Mouse (Mus musculus): ENCODE measurements at regions not wholly inside any gene's neighbourhood (a gene's known extent, or its start where the extent isn't known, plus 50 kb on each side); places are given as distances from the start of the nearest gene placed in this dataset.

DNA sequence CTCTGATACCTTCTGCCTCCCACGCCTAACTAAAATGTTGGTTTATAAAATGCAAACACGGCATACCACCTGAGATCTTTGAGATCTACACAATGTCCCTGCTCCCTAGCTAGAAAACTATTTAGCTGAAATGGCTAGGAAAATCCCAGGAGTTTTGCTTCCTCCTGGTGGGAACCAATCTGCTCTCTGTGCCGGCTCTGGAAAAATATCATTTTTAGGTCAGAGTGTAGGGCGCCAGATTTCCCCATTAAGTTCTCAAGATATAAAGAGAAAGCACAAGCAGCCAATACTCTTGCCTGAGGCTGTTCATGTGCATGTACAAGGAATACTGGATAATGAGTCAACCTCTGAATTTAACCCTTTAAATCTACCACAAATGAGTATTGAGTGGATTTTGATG is 301.0 kb downstream of the 9330182O14Rik start:
- peak in 1 of 2 experiments; percentile 30 for DNase-seq

DNA sequence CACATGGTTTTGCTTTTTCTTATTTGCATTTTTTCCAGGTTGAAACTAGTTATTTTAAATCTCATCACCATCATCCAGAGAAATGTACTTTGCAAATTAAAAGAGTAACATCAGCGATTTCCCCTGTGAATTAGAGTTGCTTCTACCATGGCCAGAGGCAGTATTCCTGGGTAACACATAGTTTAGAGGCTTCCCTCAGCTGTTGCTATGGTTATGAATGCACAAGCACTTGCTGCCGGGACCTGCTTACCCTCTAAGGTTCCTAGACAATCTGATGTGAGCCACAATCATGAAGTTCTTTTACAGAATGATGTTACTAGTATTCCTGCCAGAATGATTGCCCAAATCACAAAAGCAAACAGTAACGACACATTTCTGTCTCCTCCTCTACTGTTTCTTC is 302.5 kb downstream of the 9330182O14Rik start:
- no peak for DNase-seq

DNA sequence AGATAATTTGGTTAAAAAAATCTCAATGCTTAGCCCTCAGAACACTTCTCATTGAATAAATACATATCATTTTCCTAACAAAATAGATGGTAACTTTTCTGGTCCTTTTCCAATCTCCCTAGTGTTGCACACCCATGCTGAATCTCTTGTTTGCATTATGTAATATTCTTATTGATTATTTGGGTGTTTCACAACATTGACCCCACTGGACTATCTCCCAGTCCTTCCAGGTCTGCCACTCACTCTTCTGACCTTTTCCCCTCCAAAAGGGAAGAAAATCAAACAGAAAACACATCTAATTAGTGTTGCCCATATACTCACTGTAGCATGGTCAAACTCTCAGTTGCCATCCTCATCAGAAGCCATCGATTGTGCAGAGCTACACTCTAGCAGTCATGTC is 305.7 kb downstream of the 9330182O14Rik start:
- no peak for DNase-seq

DNA sequence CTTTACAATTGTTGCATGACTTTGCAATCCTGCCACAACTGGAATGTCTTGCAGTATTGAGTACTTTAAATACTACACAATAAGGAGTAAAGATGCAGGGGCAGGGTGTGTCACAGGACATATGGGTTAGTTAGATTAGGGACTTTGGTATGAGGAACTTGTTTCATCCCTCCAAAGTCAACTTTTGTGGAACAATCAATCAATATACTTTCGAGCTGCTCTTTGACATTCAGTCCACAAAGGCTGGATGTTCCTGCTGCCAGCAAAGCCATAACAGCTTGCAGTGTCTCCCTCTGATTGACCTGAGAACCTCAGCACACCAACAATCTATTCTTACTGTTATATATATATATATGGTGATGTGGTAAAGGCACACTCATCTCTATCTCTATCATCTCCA is 314.5 kb downstream of the 9330182O14Rik start:
- DNase-seq, result no peak

DNA sequence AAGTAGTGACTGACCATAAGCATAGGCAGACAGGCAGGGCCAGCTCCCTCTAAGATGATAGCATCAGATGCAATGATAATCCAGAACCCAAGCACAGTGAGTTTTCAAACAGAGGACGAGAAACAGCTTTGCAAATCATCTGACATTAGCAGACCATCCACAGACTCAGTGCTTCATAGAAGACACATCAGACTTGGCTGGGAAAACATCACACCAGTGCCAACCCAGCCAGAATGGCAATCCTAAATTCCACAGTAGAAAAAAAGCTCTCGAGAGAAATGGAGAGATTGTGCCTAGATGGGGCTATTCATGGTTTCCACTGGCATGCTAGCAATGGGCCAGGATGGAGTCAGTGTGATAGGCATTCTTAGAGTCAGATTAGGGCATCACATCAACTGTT is 319.1 kb downstream of the 9330182O14Rik start:
- DNase-seq, result no peak

DNA sequence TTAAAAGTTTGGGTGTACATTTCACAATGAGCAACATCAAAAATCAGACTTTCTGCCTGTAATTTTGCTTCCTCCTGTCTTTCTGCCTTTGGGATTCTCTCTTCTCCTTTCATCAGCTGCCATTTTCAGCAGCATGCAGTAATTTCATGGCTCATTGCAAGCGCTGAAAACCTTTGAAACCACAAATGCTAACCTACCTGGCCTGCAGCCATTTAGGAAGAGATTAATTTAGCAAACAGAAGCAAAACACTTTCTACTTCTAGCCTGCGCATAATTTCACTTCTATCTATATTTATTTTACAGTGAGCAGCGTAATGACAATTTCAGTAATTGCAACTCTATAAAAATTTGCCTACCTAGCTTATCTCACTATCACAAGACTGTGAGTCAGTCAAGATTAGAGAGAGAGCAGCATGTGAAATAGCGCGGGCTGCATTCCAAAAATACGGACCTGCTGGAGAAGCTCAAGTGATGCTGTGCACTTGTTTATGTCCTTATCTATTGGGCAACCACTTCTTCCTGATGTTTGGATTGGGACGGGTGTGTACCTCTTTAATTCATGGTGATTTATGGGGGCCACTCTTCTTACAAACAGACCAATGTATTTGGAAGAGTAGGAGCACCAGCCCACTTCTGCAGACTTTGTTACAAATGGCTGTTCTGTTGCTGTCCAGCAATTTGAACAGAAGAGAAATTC is 341.6 kb downstream of the 9330182O14Rik start:
- DNase-seq, result peak; percentile 66 to 72

DNA sequence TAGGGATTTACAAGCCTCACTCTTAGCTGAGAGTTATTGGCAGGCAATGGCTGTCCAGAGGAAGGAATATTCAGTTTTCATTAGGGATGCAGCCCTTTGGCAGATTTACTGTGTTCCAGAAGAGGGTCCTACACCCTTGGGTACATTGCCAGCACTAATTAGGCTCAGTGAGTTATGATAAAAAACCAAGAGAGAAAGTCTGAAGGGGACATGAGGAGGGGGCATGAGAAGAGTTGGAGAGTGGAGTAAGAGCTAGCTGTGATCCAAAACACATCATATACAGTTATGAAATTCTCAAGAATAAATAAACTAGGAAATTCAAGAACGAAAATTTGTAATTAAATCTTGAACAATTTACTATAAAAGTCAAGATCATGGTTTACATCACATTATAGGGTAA is 346.2 kb downstream of the 9330182O14Rik start:
- no peak for DNase-seq

DNA sequence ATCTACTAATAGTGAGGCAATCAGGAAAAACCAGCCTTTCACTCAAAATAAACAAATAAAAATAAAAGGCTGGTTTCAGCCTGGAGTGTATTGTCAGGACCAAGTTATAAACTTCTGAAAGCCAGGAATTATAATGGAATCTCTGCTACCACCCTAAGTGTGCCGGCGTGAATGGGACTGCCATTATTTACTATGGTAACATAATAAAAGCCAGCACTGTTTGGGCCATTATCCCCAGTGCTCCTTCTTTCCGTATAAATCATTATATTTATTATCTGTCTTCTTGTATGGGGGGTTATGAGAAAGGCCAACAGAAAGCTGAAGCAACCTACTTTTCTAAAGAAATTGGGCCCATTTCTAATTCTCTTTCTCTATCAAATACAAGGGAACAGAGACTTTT is 347.1 kb downstream of the 9330182O14Rik start:
- DNase-seq, result no peak

DNA sequence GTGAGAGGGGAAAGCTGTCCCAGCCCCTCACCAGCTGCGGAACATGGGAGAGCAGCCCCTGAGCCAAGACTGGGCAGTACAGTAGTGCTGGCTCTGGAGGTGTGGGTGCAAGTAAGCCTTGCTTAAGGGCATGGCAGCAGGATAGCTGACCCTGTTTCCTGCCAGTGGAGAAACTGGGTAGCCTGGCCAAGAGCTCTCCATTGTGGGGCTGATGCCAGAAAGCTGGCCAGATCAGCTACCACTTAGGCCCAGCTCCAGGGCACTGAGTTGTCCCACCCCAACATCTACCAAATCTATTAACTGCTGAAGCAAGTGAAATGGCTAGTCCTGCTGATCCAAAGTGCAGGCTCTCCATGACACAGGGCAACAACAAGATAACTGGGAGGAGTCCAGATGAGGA is 351.8 kb downstream of the 9330182O14Rik start:
- DNase-seq, result no peak

DNA sequence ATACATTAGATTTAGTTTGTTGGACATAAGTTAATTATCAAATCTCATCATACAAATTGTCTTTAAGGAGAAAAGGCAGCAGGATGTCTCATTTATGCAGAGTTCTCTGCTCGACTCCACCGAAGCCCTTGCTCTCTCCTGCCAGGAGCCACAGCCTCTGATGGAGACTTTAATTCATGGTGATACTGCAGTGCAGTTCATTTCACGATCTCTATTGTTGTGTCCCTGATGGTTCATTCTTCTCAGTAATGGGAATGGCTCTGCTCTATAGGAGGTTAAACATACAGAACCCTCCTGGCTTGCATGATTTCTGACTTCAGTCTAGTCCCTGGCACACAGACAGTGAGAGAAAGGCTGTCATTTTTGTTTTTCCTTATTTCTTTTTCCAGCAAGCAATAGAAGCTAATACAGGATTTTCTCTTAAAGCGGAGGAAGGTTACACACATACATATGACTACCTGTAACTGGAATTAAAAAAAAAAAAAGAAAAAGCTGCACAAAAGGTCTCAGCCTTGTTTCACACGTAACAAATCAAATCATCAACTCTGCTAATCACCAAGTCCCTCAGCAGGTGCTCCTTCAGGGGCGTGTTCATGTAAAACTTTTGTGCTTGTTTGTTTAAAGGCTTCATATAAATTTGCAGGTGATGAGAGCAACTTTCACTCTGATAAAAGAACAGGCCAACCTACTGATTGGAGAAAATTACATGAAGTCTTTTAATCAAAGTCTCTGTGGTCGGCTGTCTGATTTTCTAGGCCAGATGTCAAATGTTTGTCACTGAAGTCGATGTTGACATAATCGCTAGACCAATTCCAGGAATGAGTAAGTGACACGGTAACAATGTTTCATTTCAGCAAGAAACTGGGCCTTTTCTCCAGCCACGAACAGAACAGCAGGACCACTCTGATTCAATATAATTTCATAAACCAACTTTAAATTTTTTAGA is 367.3 kb downstream of the 9330182O14Rik start:
- no peak for DNase-seq

DNA sequence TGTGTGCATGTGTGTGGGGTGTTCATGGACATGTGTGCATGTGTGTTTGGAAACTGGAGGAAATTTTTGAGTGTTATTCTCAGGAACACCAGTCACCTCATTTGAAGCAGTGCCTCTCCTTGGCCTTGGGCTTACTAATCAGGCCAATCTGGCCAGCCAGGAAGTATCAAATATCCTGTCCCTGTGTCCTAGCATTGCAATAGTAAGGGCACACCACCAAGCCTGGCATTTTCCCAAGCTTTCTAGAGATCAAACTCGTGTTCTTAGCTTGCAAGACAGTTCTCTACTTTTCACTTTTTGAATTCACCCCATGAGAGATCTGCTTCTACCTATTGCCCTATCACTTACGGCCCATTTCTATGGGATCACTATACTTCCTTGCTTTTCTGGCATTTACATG is 376.7 kb downstream of the 9330182O14Rik start:
- no peak for DNase-seq

DNA sequence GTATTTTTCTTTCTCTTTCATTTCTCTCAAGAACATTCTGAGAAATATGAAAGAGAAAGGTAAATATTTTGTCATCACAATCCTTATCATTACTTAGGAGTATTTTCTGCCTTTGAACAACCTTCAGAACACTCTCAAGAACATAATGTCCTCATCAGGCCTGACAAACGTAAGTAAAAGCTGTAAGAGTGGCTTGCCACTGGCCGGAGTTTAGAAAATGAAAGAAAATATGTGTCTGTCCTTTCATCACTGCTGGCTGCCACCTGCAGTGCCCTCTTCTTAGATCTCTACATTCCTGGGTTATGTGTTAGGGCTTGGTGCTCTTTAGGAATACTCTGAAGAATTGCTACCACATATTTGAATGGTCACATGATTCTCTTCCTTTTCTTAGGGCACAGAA is 390.2 kb downstream of the 9330182O14Rik start:
- DNase-seq, result no peak

DNA sequence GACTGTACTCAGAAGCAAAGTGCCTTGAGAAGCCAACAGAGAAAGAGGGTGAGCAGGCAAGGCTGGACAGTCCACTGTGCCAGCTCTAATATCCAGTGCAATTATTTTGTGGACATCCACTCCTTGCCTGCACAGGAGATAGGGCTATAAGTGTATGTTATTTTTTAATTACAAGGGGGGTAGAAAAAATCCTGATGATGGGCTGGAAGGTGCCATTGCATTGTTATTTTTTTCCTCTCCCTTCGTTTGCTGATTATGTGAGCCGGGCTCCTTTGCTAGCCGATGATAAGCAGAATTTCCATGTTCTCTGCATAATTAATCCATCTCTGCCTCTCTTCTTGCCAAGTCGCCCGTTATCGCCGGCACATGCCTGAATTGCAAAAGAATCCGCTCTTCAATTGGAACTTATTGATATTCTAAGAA is 399.3 kb downstream of the 9330182O14Rik start:
- DNase-seq, result peak; percentile 22 to 55

DNA sequence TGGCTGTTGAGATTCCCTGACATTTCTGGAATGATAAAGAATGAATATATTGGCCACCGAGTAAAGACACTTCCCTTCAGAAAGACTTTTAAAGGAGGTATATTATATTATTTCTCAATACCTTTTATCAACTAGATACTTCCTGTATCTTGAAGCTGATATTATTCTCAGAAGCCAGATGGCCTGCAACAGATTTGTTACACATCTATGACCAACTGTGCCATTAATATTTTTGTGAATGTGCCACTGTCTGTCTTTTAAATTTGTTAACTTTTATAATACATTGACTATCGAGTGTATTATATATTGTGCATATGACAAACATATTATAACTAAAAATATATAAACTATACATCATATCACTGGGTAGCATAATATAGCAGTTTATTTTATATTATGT is 427.5 kb downstream of the 9330182O14Rik start:
- DNase-seq, result no peak

DNA sequence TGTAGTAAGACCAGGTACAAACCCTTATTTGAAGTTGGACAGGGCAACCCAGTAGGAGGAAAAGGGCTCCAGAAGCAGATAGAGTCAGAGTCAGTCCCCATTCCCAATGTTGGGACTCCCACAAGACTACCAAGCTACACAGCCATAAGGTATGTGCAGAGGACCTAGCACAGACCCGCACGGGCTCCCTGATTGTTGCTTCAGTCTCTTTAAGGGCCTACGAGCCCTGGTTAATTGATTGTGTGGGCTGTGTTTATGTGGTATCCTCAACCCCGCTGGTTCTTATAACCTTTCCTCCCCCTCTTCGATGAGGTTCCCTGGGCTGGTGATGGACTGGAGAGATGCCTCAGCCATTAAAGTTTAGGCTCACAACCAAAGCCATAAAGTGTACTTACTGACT is 431.6 kb downstream of the 9330182O14Rik start:
- no peak for DNase-seq

DNA sequence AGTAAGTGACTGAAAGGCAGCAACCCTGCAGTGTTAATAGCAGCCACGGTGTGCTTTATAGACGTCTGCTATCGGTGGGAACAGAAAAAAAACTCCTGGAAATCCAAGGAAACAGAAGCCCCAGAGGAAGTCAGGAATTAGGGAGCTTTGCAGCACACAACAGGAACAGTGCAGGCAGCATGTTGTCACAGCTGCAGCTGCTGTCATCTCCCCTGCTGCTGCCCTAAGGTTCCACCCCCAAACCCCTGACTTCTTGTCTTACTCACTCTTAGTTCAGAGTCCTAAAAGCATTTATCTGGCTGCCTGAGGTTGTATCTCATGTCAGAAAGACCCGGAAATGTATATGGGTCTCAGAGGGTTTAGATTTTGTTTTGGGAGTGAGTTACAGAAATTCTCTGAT is 432.3 kb downstream of the 9330182O14Rik start:
- DNase-seq, result no peak

DNA sequence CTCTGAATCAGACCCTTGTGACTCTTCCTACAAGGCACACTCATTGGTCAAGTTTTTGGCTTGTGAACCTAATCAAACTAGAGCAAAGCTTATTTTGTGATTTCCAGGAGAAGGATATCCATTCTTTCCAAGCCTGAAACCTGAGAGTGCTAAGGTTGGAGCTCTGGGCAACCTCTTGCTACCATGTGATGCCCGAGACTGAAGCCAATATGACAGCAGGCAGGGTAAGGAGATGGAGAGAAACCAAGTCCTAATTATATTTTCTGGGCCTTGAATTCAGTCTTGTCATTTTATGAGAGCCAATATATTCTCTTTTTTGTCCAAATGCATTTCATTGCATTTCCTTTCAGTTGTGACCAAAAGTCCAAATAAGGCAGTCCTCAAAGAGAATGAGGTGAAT is 434.5 kb downstream of the 9330182O14Rik start:
- peak; percentile 41 to 61 for DNase-seq

Data from cerebellum, postnatal 36 days (tissue).